Mouse (Mus musculus): ENCODE data around the gene Cxcl2. TPM values are rescaled to one million over a fixed set of nuclear protein-coding genes. Genes with fewer than 3 reads are reported as not detected.
A peak's percentile ranks its signal among the peaks of the same experiment; 100 is the strongest.

The Cxcl2 gene
- polyA plus RNA-seq, 2 experiments: 0.03 TPM; not detected in 1

DNA sequence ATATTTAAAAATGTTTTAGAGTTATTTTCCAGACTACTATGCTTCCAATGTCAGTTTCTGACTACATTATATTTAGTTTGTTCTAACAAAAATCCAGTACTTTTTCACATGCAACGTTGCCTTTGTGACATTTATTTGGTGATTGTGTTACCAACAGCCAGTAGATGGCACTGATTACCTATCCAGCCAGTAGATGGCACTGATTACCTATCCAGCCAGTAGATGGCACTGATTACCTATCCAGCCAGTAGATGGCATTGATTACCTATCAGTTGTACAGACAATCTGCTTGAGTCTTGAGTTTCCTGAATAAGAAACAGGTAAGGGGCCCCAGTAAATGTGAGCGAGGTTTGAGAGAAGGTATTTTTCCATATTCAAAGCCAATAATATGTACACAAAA, 47.8 kb downstream of the Cxcl2 start:
- TF ChIP-seq EP300 (IDR thresholded peaks at IDR 0.05; ENCODE audit: low read depth) (no peak), CTCF (IDR thresholded peaks at IDR 0.05; ENCODE audit: low read depth) (peak; percentile 49)
- no peak overlapping the region for H3K27ac ChIP-seq
- H3K4me1 ChIP-seq (replicated peaks; ENCODE audit: control insufficient read depth in 2 of 2, insufficient read depth in 2 of 2, low read length in 1 of 2): peaks cover 4 to 13% of the 10 kb centered on the region in 2 experiments; a peak in 3 of 4 replicates
- H3K4me3 ChIP-seq (ENCODE audit: insufficient read depth in 1 of 2, low read depth in 2 of 2, low read length in 2 of 2): no peak overlapping the region
- no peaks in the 10 kb centered on the region for H3K9me3 ChIP-seq (ENCODE audit: control insufficient read depth, low read length)
- WGBS (ENCODE audit: insufficient replicate concordance): 28% methylated on average over 2 of the region's 2 CpGs
- no peaks in the 10 kb centered on the region for H3K27me3 ChIP-seq (ENCODE audit: control insufficient read depth, insufficient read depth, low read length)
- no peaks in the 10 kb centered on the region for H3K36me3 ChIP-seq (replicated peaks; ENCODE audit: control insufficient read depth, insufficient read depth, low read depth)
- DNase-seq (ENCODE audit: low read depth in 3 of 3, low spot score in 3 of 3): no peak
- no peak for ATAC-seq (ENCODE audit: insufficient read depth)
- no peak overlapping the region for H3K9ac ChIP-seq (replicated peaks)
- H3K4me2 ChIP-seq (ENCODE audit: low read depth): no peak overlapping the region

- Histone ChIP-seq H3K4me1 (replicated peaks; ENCODE audit: control insufficient read depth in 2 of 2, insufficient read depth in 2 of 2, low read length in 1 of 2) (peaks cover 0 to 5% of the 10 kb centered on the region in 2 experiments; a peak in 2 of 4 replicates), H3K9me3 (ENCODE audit: control insufficient read depth, low read length) (no peaks in the 10 kb centered on the region), H3K9ac (replicated peaks) (no peak overlapping the region), H3K36me3 (replicated peaks; ENCODE audit: control insufficient read depth, insufficient read depth, low read depth) (no peaks in the 10 kb centered on the region), H3K27ac (no peak overlapping the region), H3K27me3 (ENCODE audit: control insufficient read depth, insufficient read depth, low read length) (no peaks in the 10 kb centered on the region), H3K4me3 (ENCODE audit: insufficient read depth in 1 of 2, low read depth in 2 of 2, low read length in 2 of 2) (no peak overlapping the region), H3K4me2 (ENCODE audit: low read depth) (no peak overlapping the region)
- no peak for ATAC-seq (ENCODE audit: insufficient read depth)
- 50% methylated on average over 8 of the region's 8 CpGs for WGBS (ENCODE audit: insufficient replicate concordance)
- DNase-seq (ENCODE audit: low read depth in 3 of 3, low spot score in 3 of 3): no peak
- TF ChIP-seq EP300 (IDR thresholded peaks at IDR 0.05; ENCODE audit: low read depth) (no peak), CTCF (IDR thresholded peaks at IDR 0.05; ENCODE audit: low read depth) (peak; percentile 18; the same call in 1 of the 2 replicates)
These were observed 49.2 kb downstream of the Cxcl2 start for GRCm38 (mm10) chr5:90952731-90953481.

Other genes with a start within 250 kb of the Cxcl2 start
- gene Cxcl5, start 144.5 kb upstream of the Cxcl2 start, polyA plus RNA-seq (2012; rRNA removed): 0.40 and 0.41 TPM in 2 replicates
- gene Cxcl5, start 144.5 kb upstream of the Cxcl2 start, polyA plus RNA-seq (2014; fragmentation: Nextera tagmentation; extraction: Ambion mirVana): 0.69 and 0.85 TPM in 2 replicates
- gene Ppbp, start 135.4 kb upstream of the Cxcl2 start, polyA plus RNA-seq (2012; rRNA removed): 129 and 146 TPM in 2 replicates
- gene Ppbp, start 135.4 kb upstream of the Cxcl2 start, polyA plus RNA-seq (2014; fragmentation: Nextera tagmentation; extraction: Ambion mirVana): 176 and 219 TPM in 2 replicates
- gene Pf4, start 131.4 kb upstream of the Cxcl2 start, polyA plus RNA-seq (2012; rRNA removed): 247 and 271 TPM in 2 replicates
- gene Pf4, start 131.4 kb upstream of the Cxcl2 start, polyA plus RNA-seq (2014; fragmentation: Nextera tagmentation; extraction: Ambion mirVana): 428 and 516 TPM in 2 replicates
- 0.07 TPM in 1 of 2 replicates, not detected in the other for gene Cxcl3, start 117.8 kb upstream of the Cxcl2 start, polyA plus RNA-seq (2012; rRNA removed)
- gene Cxcl3, start 117.8 kb upstream of the Cxcl2 start, polyA plus RNA-seq (2014; fragmentation: Nextera tagmentation; extraction: Ambion mirVana): 0.17 TPM in 1 of 2 replicates, not detected in the other
- gene Cxcl15, start 109.3 kb upstream of the Cxcl2 start, polyA plus RNA-seq (2012; rRNA removed): 0.03 TPM in 1 of 2 replicates, not detected in the other
- not detected in 2 replicates for gene Cxcl15, start 109.3 kb upstream of the Cxcl2 start, polyA plus RNA-seq (2014; fragmentation: Nextera tagmentation; extraction: Ambion mirVana)
- 1.5 and 2.5 TPM in 2 replicates for gene Cxcl1, start 12.6 kb upstream of the Cxcl2 start, polyA plus RNA-seq (2012; rRNA removed)
- 1.8 and 5.9 TPM in 2 replicates for gene Cxcl1, start 12.6 kb upstream of the Cxcl2 start, polyA plus RNA-seq (2014; fragmentation: Nextera tagmentation; extraction: Ambion mirVana)
- gene Mthfd2l, start 27.2 kb downstream of the Cxcl2 start, polyA plus RNA-seq (2012; rRNA removed): 3.7 and 4.4 TPM in 2 replicates
- gene Mthfd2l, start 27.2 kb downstream of the Cxcl2 start, polyA plus RNA-seq (2014; fragmentation: Nextera tagmentation; extraction: Ambion mirVana): 9.1 and 9.2 TPM in 2 replicates
- gene Epgn, start 123.6 kb downstream of the Cxcl2 start, polyA plus RNA-seq (2012; rRNA removed): 0.02 and 0.06 TPM in 2 replicates
- not detected in 2 replicates for gene Epgn, start 123.6 kb downstream of the Cxcl2 start, polyA plus RNA-seq (2014; fragmentation: Nextera tagmentation; extraction: Ambion mirVana)
- gene Ereg, start 170.8 kb downstream of the Cxcl2 start, polyA plus RNA-seq (2012; rRNA removed): 0.02 and 0.06 TPM in 2 replicates
- 0.14 TPM in 1 of 2 replicates, not detected in the other for gene Ereg, start 170.8 kb downstream of the Cxcl2 start, polyA plus RNA-seq (2014; fragmentation: Nextera tagmentation; extraction: Ambion mirVana)
- gene Areg, start 235.7 kb downstream of the Cxcl2 start, polyA plus RNA-seq (2012; rRNA removed): not detected in 2 replicates
- gene Areg, start 235.7 kb downstream of the Cxcl2 start, polyA plus RNA-seq (2014; fragmentation: Nextera tagmentation; extraction: Ambion mirVana): not detected in 2 replicates

Data from liver, embryonic 14.5 days (tissue).